Mouse (Mus musculus): ENCODE results near the gene Klhl36. TPM values are rescaled to one million over a fixed set of nuclear protein-coding genes. Genes with fewer than 3 reads are reported as not detected.
A peak's percentile ranks its signal among the peaks of the same experiment; 100 is the strongest.

Gene Klhl36
- polyA plus RNA-seq, 1 experiment from 2014 or later = 17.4 TPM

DNA sequence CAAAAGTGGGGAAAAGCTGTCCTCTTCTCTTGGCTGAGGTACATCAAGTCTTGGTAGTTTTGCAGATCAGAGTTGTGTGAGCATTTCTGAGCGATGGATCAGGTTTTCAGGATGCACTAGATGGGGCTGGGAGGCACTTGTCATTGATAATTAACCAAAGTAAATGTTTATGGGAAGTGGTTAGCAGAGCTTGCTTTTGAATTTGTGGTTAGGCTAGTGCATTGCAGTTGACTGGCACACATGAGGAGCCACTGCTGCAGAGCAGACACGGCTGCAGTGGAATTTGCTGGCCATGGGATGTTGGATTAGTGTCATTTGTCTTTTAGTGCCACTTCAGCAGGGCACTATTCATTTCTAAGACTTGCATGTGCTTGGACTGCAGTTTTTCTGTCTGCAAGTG lies 52.1 kb downstream of the Klhl36 start:
- Histone ChIP-seq H3K27me3 (replicated peaks) (no peaks in the 10 kb centered on the region), H3K27ac (replicated peaks) (no peak overlapping the region), H3K4me3 (replicated peaks) (no peak overlapping the region), H3K4me1 (peaks cover 57% of the 10 kb centered on the region), H3K9me3 (replicated peaks) (no peaks in the 10 kb centered on the region), H3K4me2 (peak overlapping the region; percentile 67; the same call in 1 of the 2 replicates), H3K36me3 (no peaks in the 10 kb centered on the region), H3K9ac (replicated peaks) (no peak overlapping the region)
- 40% methylated on average over 2 of the region's 2 CpGs for WGBS
- no peak for ATAC-seq (ENCODE audit: low FRiP score)

DNA sequence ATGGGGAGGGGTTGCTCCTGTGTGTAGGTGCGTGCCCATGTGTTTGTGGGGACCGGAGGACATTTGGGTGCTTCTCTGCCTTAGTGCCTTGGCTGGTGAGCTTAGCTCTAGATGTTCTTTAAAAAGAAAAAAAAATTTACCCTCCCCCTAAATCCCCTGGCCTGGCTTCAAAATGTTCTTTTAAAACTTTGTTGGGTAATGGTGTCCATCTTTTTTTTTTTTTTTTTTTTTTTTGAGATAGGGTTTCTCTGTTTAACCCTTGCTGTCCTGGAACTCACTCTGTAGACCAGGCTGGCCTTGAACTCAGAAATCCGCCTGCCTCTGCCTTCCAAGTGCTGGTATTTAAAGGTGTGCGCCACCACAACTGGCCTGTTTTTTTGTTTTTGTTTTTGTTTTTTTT lies 53.2 kb downstream of the Klhl36 start:
- WGBS = 95% methylated on average over 4 of the region's 4 CpGs
- Histone ChIP-seq H3K4me2 (no peak overlapping the region), H3K27ac (replicated peaks) (no peak overlapping the region), H3K27me3 (replicated peaks) (no peaks in the 10 kb centered on the region), H3K4me3 (replicated peaks) (no peak overlapping the region), H3K4me1 (peaks cover 50% of the 10 kb centered on the region), H3K9me3 (replicated peaks) (no peaks in the 10 kb centered on the region), H3K36me3 (no peaks in the 10 kb centered on the region), H3K9ac (replicated peaks) (no peak overlapping the region)
- no peak for ATAC-seq (ENCODE audit: low FRiP score)

DNA sequence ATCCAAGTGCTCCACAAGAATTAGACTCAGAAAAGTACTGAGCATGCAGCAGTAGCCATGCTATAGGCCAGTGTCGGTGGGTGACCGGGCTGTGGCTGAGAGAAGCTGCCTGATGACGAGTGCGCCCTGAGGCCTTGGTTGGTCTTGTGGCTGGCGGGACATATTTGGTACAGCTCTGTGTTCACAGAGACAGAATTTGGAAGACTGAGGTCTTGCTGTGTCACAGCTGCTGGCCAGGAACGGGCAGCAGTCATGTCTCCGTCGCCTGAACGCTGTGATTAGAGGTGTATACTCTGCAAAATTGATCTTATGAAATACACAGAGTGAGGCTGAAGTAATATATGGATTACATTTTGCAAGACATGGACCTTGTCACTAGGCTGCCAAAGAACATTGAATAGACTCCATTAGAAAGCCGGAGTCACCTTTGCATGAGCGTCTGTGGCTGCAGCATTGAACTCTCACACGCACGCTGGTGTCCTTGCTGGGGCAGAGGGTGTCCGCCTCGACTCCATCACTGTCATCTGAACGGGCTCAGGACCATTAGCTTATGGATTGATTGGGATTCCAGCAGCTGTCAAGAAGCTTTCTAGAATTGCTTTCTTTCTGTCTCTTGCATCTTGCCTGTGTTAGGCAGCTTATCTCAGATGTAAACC lies 54.3 kb downstream of the Klhl36 start:
- H3K36me3 ChIP-seq = no peaks in the 10 kb centered on the region
- H3K4me1 ChIP-seq = peaks cover 59% of the 10 kb centered on the region
- WGBS = 75% methylated on average over 16 of the region's 16 CpGs
- H3K9me3 ChIP-seq (replicated peaks) = no peaks in the 10 kb centered on the region
- no peak for ATAC-seq (ENCODE audit: low FRiP score)
- no peaks in the 10 kb centered on the region for H3K27me3 ChIP-seq (replicated peaks)
- H3K9ac ChIP-seq (replicated peaks) = no peak overlapping the region
- no peak overlapping the region for H3K27ac ChIP-seq (replicated peaks)
- no peak overlapping the region for H3K4me3 ChIP-seq (replicated peaks)
- H3K4me2 ChIP-seq = no peak overlapping the region

GRCm38 (mm10) chr8:119917415-119917814 lies 55.3 kb downstream of the Klhl36 start:
- no peak for ATAC-seq (ENCODE audit: low FRiP score)
- Histone ChIP-seq H3K4me3 (replicated peaks) (no peak overlapping the region), H3K36me3 (no peaks in the 10 kb centered on the region), H3K27me3 (replicated peaks) (no peaks in the 10 kb centered on the region), H3K9me3 (replicated peaks) (no peaks in the 10 kb centered on the region), H3K4me1 (peaks cover 59% of the 10 kb centered on the region), H3K4me2 (no peak overlapping the region), H3K27ac (replicated peaks) (no peak overlapping the region), H3K9ac (replicated peaks) (no peak overlapping the region)
- WGBS = 92% methylated on average over 3 of the region's 3 CpGs

- H3K4me1 ChIP-seq = peaks cover 55% of the 10 kb centered on the region
- no peak overlapping the region for H3K27ac ChIP-seq (replicated peaks)
- H3K9ac ChIP-seq (replicated peaks) = no peak overlapping the region
- no peak for ATAC-seq (ENCODE audit: low FRiP score)
- WGBS = 94% methylated on average over 1 of the region's 1 CpGs
- no peak overlapping the region for H3K4me3 ChIP-seq (replicated peaks)
- H3K9me3 ChIP-seq (replicated peaks) = no peaks in the 10 kb centered on the region
- no peak overlapping the region for H3K4me2 ChIP-seq
- H3K27me3 ChIP-seq (replicated peaks) = no peaks in the 10 kb centered on the region
- H3K36me3 ChIP-seq = no peaks in the 10 kb centered on the region
These were observed 56.1 kb downstream of the Klhl36 start for GRCm38 (mm10) chr8:119918155-119918567.

DNA sequence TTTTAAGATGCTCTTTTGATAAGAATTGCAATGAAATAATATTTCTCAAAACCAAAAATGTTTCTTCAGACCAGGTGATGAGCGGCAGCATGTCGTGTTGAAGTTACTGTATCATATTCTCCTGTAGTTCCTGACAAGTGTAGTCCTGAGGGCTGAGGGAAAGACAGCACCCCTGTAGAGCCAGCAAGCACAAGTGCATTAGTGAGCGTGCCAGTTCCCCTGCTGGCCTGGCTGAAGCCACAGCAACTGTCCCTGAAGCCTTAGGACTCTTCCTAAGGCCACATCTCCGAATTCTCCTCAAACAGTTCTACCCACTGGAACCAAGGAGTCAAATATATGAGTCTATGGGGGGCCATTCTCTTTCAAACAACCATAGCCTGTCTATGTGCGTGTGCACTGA lies 61.2 kb downstream of the Klhl36 start:
- Histone ChIP-seq H3K4me3 (replicated peaks) (no peak overlapping the region), H3K36me3 (no peaks in the 10 kb centered on the region), H3K4me2 (no peak overlapping the region), H3K9ac (replicated peaks) (no peak overlapping the region), H3K4me1 (peaks cover 50% of the 10 kb centered on the region), H3K9me3 (replicated peaks) (no peaks in the 10 kb centered on the region), H3K27ac (replicated peaks) (no peak overlapping the region), H3K27me3 (replicated peaks) (no peaks in the 10 kb centered on the region)
- no peak for ATAC-seq (ENCODE audit: low FRiP score)
- 57% methylated on average over 5 of the region's 5 CpGs for WGBS

GRCm38 (mm10) chr8:119925428-119925827 lies 63.4 kb downstream of the Klhl36 start:
- H3K27me3 ChIP-seq (replicated peaks) = no peaks in the 10 kb centered on the region
- no peak overlapping the region for H3K4me2 ChIP-seq
- H3K36me3 ChIP-seq = no peaks in the 10 kb centered on the region
- H3K9me3 ChIP-seq (replicated peaks) = no peaks in the 10 kb centered on the region
- no peak for ATAC-seq (ENCODE audit: low FRiP score)
- 94% methylated on average over 4 of the region's 4 CpGs for WGBS
- no peak overlapping the region for H3K4me3 ChIP-seq (replicated peaks)
- no peak overlapping the region for H3K27ac ChIP-seq (replicated peaks)
- no peak overlapping the region for H3K9ac ChIP-seq (replicated peaks)
- H3K4me1 ChIP-seq = peaks cover 50% of the 10 kb centered on the region

GRCm38 (mm10) chr8:119926474-119926873 lies 64.4 kb downstream of the Klhl36 start:
- no peaks in the 10 kb centered on the region for H3K36me3 ChIP-seq
- 82% methylated on average over 2 of the region's 2 CpGs for WGBS
- no peaks in the 10 kb centered on the region for H3K27me3 ChIP-seq (replicated peaks)
- no peak overlapping the region for H3K4me2 ChIP-seq
- no peak overlapping the region for H3K4me3 ChIP-seq (replicated peaks)
- H3K27ac ChIP-seq (replicated peaks) = no peak overlapping the region
- ATAC-seq (ENCODE audit: low FRiP score) = no peak
- no peak overlapping the region for H3K9ac ChIP-seq (replicated peaks)
- peaks cover 39% of the 10 kb centered on the region for H3K4me1 ChIP-seq
- no peaks in the 10 kb centered on the region for H3K9me3 ChIP-seq (replicated peaks)

Other genes starting within 250 kb of the Klhl36 start
- gene Adad2, start 249.5 kb upstream of the Klhl36 start, polyA plus RNA-seq (2015; fragmentation: Nextera tagmentation; extraction: Ambion mirVana) = 0.10 and 0.11 TPM in 2 replicates
- 0.09 and 0.14 TPM in 2 replicates for gene Kcng4, start 226.6 kb upstream of the Klhl36 start, polyA plus RNA-seq (2015; fragmentation: Nextera tagmentation; extraction: Ambion mirVana)
- 5.9 and 6.2 TPM in 2 replicates for gene Wfdc1, start 195.9 kb upstream of the Klhl36 start, polyA plus RNA-seq (2015; fragmentation: Nextera tagmentation; extraction: Ambion mirVana)
- gene Atp2c2, start 162.3 kb upstream of the Klhl36 start, polyA plus RNA-seq (2015; fragmentation: Nextera tagmentation; extraction: Ambion mirVana) = 0.36 and 0.41 TPM in 2 replicates
- gene Tldc1, start 83.8 kb upstream of the Klhl36 start, polyA plus RNA-seq (2015; fragmentation: Nextera tagmentation; extraction: Ambion mirVana) = 10.0 and 12.0 TPM in 2 replicates
- 104 and 158 TPM in 2 replicates for gene Cotl1, start 21.7 kb upstream of the Klhl36 start, polyA plus RNA-seq (2015; fragmentation: Nextera tagmentation; extraction: Ambion mirVana)
- gene Usp10, start 48.1 kb downstream of the Klhl36 start, polyA plus RNA-seq (2015; fragmentation: Nextera tagmentation; extraction: Ambion mirVana) = 121 and 127 TPM in 2 replicates
- 3.5 TPM in 1 of 2 replicates, not detected in the other for gene Gm20388, start 48.6 kb downstream of the Klhl36 start, polyA plus RNA-seq (2015; fragmentation: Nextera tagmentation; extraction: Ambion mirVana)
- gene Crispld2, start 130.2 kb downstream of the Klhl36 start, polyA plus RNA-seq (2015; fragmentation: Nextera tagmentation; extraction: Ambion mirVana) = 2.6 and 5.8 TPM in 2 replicates
- 26.9 and 31.6 TPM in 2 replicates for gene Zdhhc7, start 239.2 kb downstream of the Klhl36 start, polyA plus RNA-seq (2015; fragmentation: Nextera tagmentation; extraction: Ambion mirVana)